Mouse (Mus musculus) liver, postnatal 0 days (tissue): Measurements from ENCODE around the gene Gm42669. TPM values are rescaled to one million over a fixed set of nuclear protein-coding genes. Genes with fewer than 3 reads are reported as not detected.

Experiments used
- ATAC-seq: fragments of 200-750 bp; cut with Nextera tagmentation; 2 replicates; pipeline ENCODE4 v1.8.0; 2017; ENCODE audit warnings: mild to moderate bottlenecking, moderate library complexity
- DNase-seq: peaks from one replicate; pipeline ENCODE4 v3.0.0-alpha.2; 2016
- H3K27ac ChIP-seq: fragments of 300-500 bp; sonication (generic); 2 replicates; pipeline ENCODE4 v1.5.1; 2014; ENCODE audit warnings: antibody characterized with exemption, moderate library complexity, mild to moderate bottlenecking, low read depth
- H3K27me3 ChIP-seq: fragments of 300-500 bp; sonication (generic); 2 replicates; pipeline ENCODE4 v1.6.1; 2014; ENCODE audit warnings: low read length, control low read depth, mixed read lengths; ENCODE audit not compliant: insufficient read depth
- H3K36me3 ChIP-seq: fragments of 300-500 bp; sonication (generic); replicated peaks from 2 replicates; pipeline ENCODE4 v1.6.1; 2014; ENCODE audit warnings: mild to moderate bottlenecking, control low read depth, low read length, moderate library complexity, mixed read lengths; ENCODE audit not compliant: insufficient read depth
- H3K4me1 ChIP-seq: fragments of 300-500 bp; sonication (generic); 2 replicates; pipeline ENCODE4 v1.6.1; 2014; ENCODE audit warnings: antibody characterized with exemption, mild to moderate bottlenecking, control low read depth; ENCODE audit not compliant: insufficient read depth
- H3K4me2 ChIP-seq: fragments of 300-500 bp; sonication (generic); 2 replicates; pipeline ENCODE4 v1.6.1; 2014; ENCODE audit warnings: low read depth, mild to moderate bottlenecking, low read length, moderate library complexity, mixed read lengths
- H3K4me3 ChIP-seq: fragments of 300-500 bp; sonication (generic); 2 replicates; pipeline ENCODE4 v1.5.1; 2014; ENCODE audit warnings: low read depth, low read length
- H3K9ac ChIP-seq: fragments of 300-500 bp; sonication (generic); replicated peaks from 2 replicates; pipeline ENCODE4 v1.6.1; 2014; ENCODE audit warnings: mild to moderate bottlenecking, moderate library complexity
- H3K9me3 ChIP-seq: fragments of 300-500 bp; sonication (generic); 2 replicates; pipeline ENCODE4 v1.6.1; 2016; ENCODE audit warnings: mild to moderate bottlenecking, control low read depth, low read length, mixed read lengths
- CTCF ChIP-seq: sonication (generic); IDR thresholded peaks from 2 replicates; pipeline ENCODE4 v1.5.1; 2016; ENCODE audit warnings: antibody characterized with exemption, low read depth
- EP300 ChIP-seq: IDR thresholded peaks from 2 replicates; pipeline ENCODE4 v1.6.1; 2016; ENCODE audit warnings: antibody characterized with exemption, low read depth, mild to moderate bottlenecking
- WGBS: fragments of 180-500 bp; shearing (Covaris S2); extraction: QIAGEN DNeasy Blood & Tissue Kit; methylation state at CpG from one replicate; pipeline ENCODE4 v1.1.7; 2014; ENCODE audit not compliant: insufficient replicate concordance; 5-methylcytosine and 5-hydroxymethylcytosine counted together
- polyA plus RNA-seq: library from polyadenylated mRNA; unstranded; fragments of >200 nt; fragmentation: Nextera tagmentation; extraction: Ambion mirVana; gene quantifications from 2 replicates; pipeline ENCODE4 v1.2.1, GENCODE M21; 2015

Gm42669 gene
- polyA plus RNA-seq, 1 experiment from 2014 or later = 0.04 TPM

DNA sequence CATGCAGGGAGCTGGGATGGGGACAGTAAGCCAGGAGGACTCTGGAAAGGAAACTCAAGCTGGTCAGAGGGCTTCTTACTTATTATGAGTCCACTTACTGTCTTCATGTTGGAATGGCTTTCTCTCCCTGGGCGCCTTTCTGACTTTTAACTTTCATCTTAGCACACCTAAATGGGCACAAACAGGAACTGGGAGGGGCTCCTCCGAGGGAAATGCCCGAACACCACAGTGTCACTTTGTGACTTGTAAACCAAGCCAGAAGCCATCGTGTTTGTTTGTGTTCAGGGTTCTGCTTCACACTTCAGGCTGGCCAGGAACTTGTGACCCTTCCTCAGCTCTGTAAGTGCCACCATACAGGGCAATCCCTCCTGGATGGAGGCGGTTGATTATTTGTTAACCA lies 46.9 kb downstream of the Gm42669 start:
- 67% methylated on average over 5 of the region's 5 CpGs for WGBS
- no peak for DNase-seq

GRCm38 (mm10) chr5:107556969-107557368 lies 49.5 kb downstream of the Gm42669 start:
- 62% methylated on average over 3 of the region's 3 CpGs for WGBS
- Histone ChIP-seq H3K4me3 (no peak overlapping the region), H3K27me3 (no peaks in the 10 kb centered on the region), H3K27ac (no peak overlapping the region), H3K36me3 (peaks cover 9% of the 10 kb centered on the region), H3K9me3 (no peaks in the 10 kb centered on the region), H3K4me2 (no peak overlapping the region), H3K4me1 (no peaks in the 10 kb centered on the region), H3K9ac (no peak overlapping the region)
- TF ChIP-seq EP300 (peak; percentile 74; the same call in 1 of the 2 replicates), CTCF (no peak)
- DNase-seq (no peak), ATAC-seq (peak; percentile 64)

More for the DNA sequence above, 46.9 kb downstream of the Gm42669 start:
- H3K36me3 ChIP-seq = peaks cover 3% of the 10 kb centered on the region
- TF ChIP-seq CTCF = no peak
- TF ChIP-seq EP300 = no peak
- no peak overlapping the region for H3K4me3 ChIP-seq
- H3K27me3 ChIP-seq = no peaks in the 10 kb centered on the region
- H3K9me3 ChIP-seq = no peaks in the 10 kb centered on the region
- no peak overlapping the region for H3K9ac ChIP-seq
- ATAC-seq = no peak
- no peak overlapping the region for H3K4me2 ChIP-seq
- no peak overlapping the region for H3K27ac ChIP-seq
- H3K4me1 ChIP-seq = no peaks in the 10 kb centered on the region

DNA sequence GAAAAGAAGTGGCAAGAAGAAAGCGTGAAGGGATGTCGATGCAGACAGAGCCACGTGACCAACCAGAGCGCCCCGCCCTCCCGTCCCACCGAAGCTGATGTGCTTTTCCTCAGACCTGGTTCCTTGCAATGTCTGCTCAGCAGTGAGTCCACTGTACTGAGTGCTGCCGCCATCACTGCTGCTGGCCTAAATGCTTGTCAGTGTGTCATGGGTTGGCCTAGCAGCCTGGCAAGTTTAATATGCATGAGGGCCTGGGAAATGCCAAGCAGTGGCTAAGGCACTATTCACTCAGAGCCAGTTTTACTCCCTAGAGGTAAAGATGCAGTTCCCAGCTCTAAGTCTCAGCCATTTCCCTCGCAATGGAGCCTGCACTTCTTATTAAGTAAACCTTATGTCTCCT lies 61.7 kb downstream of the Gm42669 start:
- H3K36me3 ChIP-seq = peaks cover 12% of the 10 kb centered on the region
- no peak overlapping the region for H3K27ac ChIP-seq
- no peak overlapping the region for H3K4me2 ChIP-seq
- H3K27me3 ChIP-seq = no peaks in the 10 kb centered on the region
- no peak overlapping the region for H3K9ac ChIP-seq
- WGBS = 89% methylated on average over 9 of the region's 9 CpGs
- no peak overlapping the region for H3K4me3 ChIP-seq
- no peak for ATAC-seq
- no peaks in the 10 kb centered on the region for H3K9me3 ChIP-seq
- no peaks in the 10 kb centered on the region for H3K4me1 ChIP-seq
- no peak for TF ChIP-seq EP300
- no peak for TF ChIP-seq CTCF
- no peak for DNase-seq

- Histone ChIP-seq H3K4me2 (peak within 1 kb of the TSS; percentile 85), H3K36me3 (peaks cover under 1% of the 10 kb centered on the region; the same call in 1 of the 2 replicates), H3K27me3 (no peaks in the 10 kb centered on the region), H3K9ac (peak within 1 kb of the TSS; percentile 74), H3K4me1 (peaks cover 5% of the 10 kb centered on the region; the same call in 1 of the 2 replicates), H3K9me3 (no peaks in the 10 kb centered on the region), H3K27ac (peak within 1 kb of the TSS; percentile 78), H3K4me3 (peak within 1 kb of the TSS; percentile 64)
- WGBS = under 1% methylated on average over 47 of the region's 64 CpGs
- TF ChIP-seq CTCF (no peak), EP300 (no peak)
- DNase-seq (peak; percentile 93), ATAC-seq (peak; percentile 99)
Measured at GRCm38 (mm10) chr5:107597301-107598077, 90.1 kb downstream of the Gm42669 start, which contains the start of the genes Rpap2 and Glmn. Rpap2 (plus strand) TSS chr5:107597373. Glmn (minus strand) TSS chr5:107597888.

DNA sequence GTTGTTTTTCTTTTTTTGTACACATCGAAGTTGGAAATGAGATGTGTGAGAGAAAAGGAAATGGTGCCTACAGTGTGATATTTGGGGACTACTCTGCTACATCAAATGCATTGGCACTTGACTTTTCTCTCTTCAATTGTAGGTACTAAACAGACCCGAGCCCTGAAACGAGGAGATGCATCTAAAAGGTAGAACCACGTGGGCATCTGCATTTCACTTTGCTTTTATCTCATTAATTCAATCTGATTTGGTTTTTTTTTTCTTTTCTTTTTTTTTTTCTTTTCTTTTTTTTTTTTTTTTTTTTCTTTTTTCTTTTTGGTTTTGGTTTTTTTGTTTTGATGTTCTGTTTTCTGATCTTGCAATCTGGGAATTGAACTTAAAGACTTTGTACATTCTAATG lies 91.0 kb downstream of the Gm42669 start:
- 17% methylated on average over 4 of the region's 4 CpGs for WGBS
- H3K9ac ChIP-seq = peak overlapping the region; percentile 67
- peaks cover 9% of the 10 kb centered on the region for H3K36me3 ChIP-seq
- peaks cover 5% of the 10 kb centered on the region; the same call in 1 of the 2 replicates for H3K4me1 ChIP-seq
- peak overlapping the region; percentile 64 for H3K4me3 ChIP-seq
- no peak for ATAC-seq
- H3K4me2 ChIP-seq = peak overlapping the region; percentile 85
- no peak for DNase-seq
- no peak overlapping the region for H3K27ac ChIP-seq
- H3K27me3 ChIP-seq = no peaks in the 10 kb centered on the region
- no peaks in the 10 kb centered on the region for H3K9me3 ChIP-seq
- TF ChIP-seq CTCF = no peak
- TF ChIP-seq EP300 = no peak

- TF ChIP-seq EP300 (no peak), CTCF (peak; percentile 92)
- WGBS = 5% methylated on average over 2 of the region's 2 CpGs
- H3K4me1 ChIP-seq = no peaks in the 10 kb centered on the region
- H3K4me3 ChIP-seq = no peak overlapping the region
- no peak overlapping the region for H3K4me2 ChIP-seq
- DNase-seq (peak; percentile 55), ATAC-seq (peak; percentile 45; the same call in 1 of the 2 replicates)
- no peaks in the 10 kb centered on the region for H3K27me3 ChIP-seq
- peaks cover 15% of the 10 kb centered on the region for H3K36me3 ChIP-seq
- no peak overlapping the region for H3K27ac ChIP-seq
- no peaks in the 10 kb centered on the region for H3K9me3 ChIP-seq
- H3K9ac ChIP-seq = no peak overlapping the region
Measured at GRCm38 (mm10) chr5:107611224-107611623, 103.8 kb downstream of the Gm42669 start.
